9 mouse cellular contexts compared by ENCODE assay signal in genomic region chr4:53516011-53516532, GRCm38 (mm10).
DNase-seq lines count a peak whose midpoint lies in the region; ATAC-seq lines count a peak whose summit lies in the region.
"Had no signal": no experiment of that assay in that cellular context is flagged by ENCODE, and none has a peak within 500 bp of the region (broad histone marks: within the 10 kb centered on the region; RNA-seq: fewer than 3 reads in every experiment).

No protein-coding gene starts in this region.

- H3K9me3 ChIP-seq in forebrain, embryonic 14.5 days (replicated peaks; ENCODE audit: control insufficient read depth, low read length) = no peaks in the 10 kb centered on the region
- H3K9me3 ChIP-seq in forebrain, embryonic 10.5 days = no peaks in the 10 kb centered on the region
- H3K9me3 ChIP-seq in midbrain, embryonic 14.5 days (ENCODE audit: control insufficient read depth, low read length) = no peaks in the 10 kb centered on the region
- no peaks in the 10 kb centered on the region for H3K9me3 ChIP-seq in midbrain, embryonic 10.5 days (replicated peaks)
- H3K9me3 ChIP-seq in stomach, embryonic 16.5 days (replicated peaks; ENCODE audit: control insufficient read depth, low read length) = no peaks in the 10 kb centered on the region

- H3K9ac ChIP-seq in forebrain, embryonic 14.5 days (ENCODE audit: low read length) = no peak overlapping the region
- H3K9ac ChIP-seq in midbrain, embryonic 14.5 days (replicated peaks; ENCODE audit: low read length) = no peak overlapping the region
- no peak overlapping the region for H3K9ac ChIP-seq in stomach, embryonic 16.5 days (ENCODE audit: low read length)

- peaks cover 34% of the 10 kb centered on the region for H3K4me1 ChIP-seq in forebrain, embryonic 14.5 days (ENCODE audit: control insufficient read depth, insufficient read depth, low read length)
- peaks cover 17% of the 10 kb centered on the region for H3K4me1 ChIP-seq in forebrain, embryonic 10.5 days
- peaks cover 33% of the 10 kb centered on the region for H3K4me1 ChIP-seq in midbrain, embryonic 14.5 days (ENCODE audit: control insufficient read depth, insufficient read depth, low read length)
- H3K4me1 ChIP-seq in midbrain, embryonic 10.5 days = peaks cover 23% of the 10 kb centered on the region
- H3K4me1 ChIP-seq in stomach, embryonic 16.5 days (ENCODE audit: control insufficient read depth, insufficient read depth, low read length) = peaks cover 19% of the 10 kb centered on the region

- H3K27ac ChIP-seq in forebrain, embryonic 14.5 days (ENCODE audit: low read depth, low read length) = 0 out of 2 replicates have a peak overlapping the region, but pooled peaks have one; percentile 27
- H3K27ac ChIP-seq in forebrain, embryonic 10.5 days = no peak overlapping the region
- H3K27ac ChIP-seq in midbrain, embryonic 14.5 days (replicated peaks; ENCODE audit: low read depth, low read length) = 0 out of 2 replicates have a peak overlapping the region, but pooled peaks have one; percentile 26
- H3K27ac ChIP-seq in midbrain, embryonic 10.5 days (replicated peaks) = no peak overlapping the region
- no peak overlapping the region for H3K27ac ChIP-seq in stomach, embryonic 16.5 days (ENCODE audit: low read length)

- peak; percentile 35; the same call in 1 of the 2 replicates for ATAC-seq in forebrain, embryonic 14.5 days
- ATAC-seq in midbrain, embryonic 14.5 days (ENCODE audit: low FRiP score, low TSS enrichment) = no peak
- ATAC-seq in stomach, embryonic 16.5 days (ENCODE audit: insufficient read depth, low FRiP score) = peak; percentile 49; the same call in 1 of the 2 replicates

- WGBS in forebrain, embryonic 14.5 days = 70% methylated on average over 6 of the region's 6 CpGs
- WGBS in forebrain, embryonic 10.5 days = 89% methylated on average over 6 of the region's 6 CpGs
- 78% methylated on average over 6 of the region's 6 CpGs for WGBS in midbrain, embryonic 14.5 days
- WGBS in midbrain, embryonic 10.5 days = 85% methylated on average over 6 of the region's 6 CpGs
- 66% methylated on average over 6 of the region's 6 CpGs for WGBS in stomach, embryonic 16.5 days

- H3K4me2 ChIP-seq in forebrain, embryonic 14.5 days (ENCODE audit: low read length) = no peak overlapping the region
- no peak overlapping the region for H3K4me2 ChIP-seq in midbrain, embryonic 14.5 days (ENCODE audit: low read length)
- H3K4me2 ChIP-seq in stomach, embryonic 16.5 days (ENCODE audit: low read depth, low read length) = no peak overlapping the region

- no peak overlapping the region for H3K4me3 ChIP-seq in forebrain, embryonic 14.5 days (ENCODE audit: low read depth, low read length)
- no peak overlapping the region for H3K4me3 ChIP-seq in forebrain, embryonic 10.5 days
- H3K4me3 ChIP-seq in midbrain, embryonic 14.5 days (replicated peaks; ENCODE audit: low read depth, low read length) = no peak overlapping the region
- H3K4me3 ChIP-seq in midbrain, embryonic 10.5 days = no peak overlapping the region
- no peak overlapping the region for H3K4me3 ChIP-seq in stomach, embryonic 16.5 days (replicated peaks; ENCODE audit: low read length)

- DNase-seq in forebrain, embryonic 14.5 days (ENCODE audit: low spot score) = peak; percentile 43
- no peak for DNase-seq in forebrain, embryonic 10.5 days (ENCODE audit: extremely low spot score, low spot score)
- no peak for DNase-seq in midbrain, embryonic 14.5 days
- no peak for DNase-seq in midbrain, embryonic 10.5 days (ENCODE audit: low spot score)
- DNase-seq in layer of hippocampus, adult 9-11 months = peak; percentile 94
- no peak for DNase-seq in yolk sac, embryonic 10.5 days (ENCODE audit: low spot score)
- DNase-seq in gastrocnemius, adult 18-20 months (ENCODE audit: low spot score) = no peak
- DNase-seq: gastrocnemius, postnatal 14 days had no signal

- H3K27me3 ChIP-seq in forebrain, embryonic 14.5 days (replicated peaks; ENCODE audit: control insufficient read depth, insufficient read depth, low read length) = no peaks in the 10 kb centered on the region
- H3K27me3 ChIP-seq in forebrain, embryonic 10.5 days (ENCODE audit: poor library complexity, severe bottlenecking) = no peaks in the 10 kb centered on the region
- H3K27me3 ChIP-seq in midbrain, embryonic 14.5 days (ENCODE audit: control insufficient read depth, insufficient read depth, low read length) = no peaks in the 10 kb centered on the region
- H3K27me3 ChIP-seq in midbrain, embryonic 10.5 days (ENCODE audit: low read depth, poor library complexity, severe bottlenecking) = no peaks in the 10 kb centered on the region
- H3K27me3 ChIP-seq in stomach, embryonic 16.5 days (ENCODE audit: control insufficient read depth, insufficient read depth, low read length) = no peaks in the 10 kb centered on the region

- no peaks in the 10 kb centered on the region for H3K36me3 ChIP-seq in forebrain, embryonic 14.5 days (ENCODE audit: control insufficient read depth, insufficient read depth, low read length)
- H3K36me3 ChIP-seq in forebrain, embryonic 10.5 days (replicated peaks) = no peaks in the 10 kb centered on the region
- no peaks in the 10 kb centered on the region for H3K36me3 ChIP-seq in midbrain, embryonic 14.5 days (ENCODE audit: control insufficient read depth, insufficient read depth, low read length)
- H3K36me3 ChIP-seq in midbrain, embryonic 10.5 days = no peaks in the 10 kb centered on the region
- no peaks in the 10 kb centered on the region for H3K36me3 ChIP-seq in stomach, embryonic 16.5 days (ENCODE audit: control insufficient read depth, insufficient read depth, low read length)

Comparison
In these comparisons a context has a peak if more than half of its experiments do, and no peak if none do; other contexts are left out.
1. DNase-seq: peak in forebrain, embryonic 14.5 days (single experiment) and layer of hippocampus, adult 9-11 months (single experiment); none in forebrain, embryonic 10.5 days (single experiment), midbrain, embryonic 14.5 days (single experiment), midbrain, embryonic 10.5 days (single experiment), yolk sac, embryonic 10.5 days (single experiment) and gastrocnemius, adult 18-20 months (single experiment).
2. H3K27ac ChIP-seq: peak in forebrain, embryonic 14.5 days (single experiment) and midbrain, embryonic 14.5 days (single experiment); none in forebrain, embryonic 10.5 days (single experiment), midbrain, embryonic 10.5 days (single experiment) and stomach, embryonic 16.5 days (single experiment).